Mouse (Mus musculus): ENCODE measurements at regions not wholly inside any gene's neighbourhood (a gene's known extent, or its start where the extent isn't known, plus 50 kb on each side); places are given as distances from the start of the nearest gene placed in this dataset.

DNA sequence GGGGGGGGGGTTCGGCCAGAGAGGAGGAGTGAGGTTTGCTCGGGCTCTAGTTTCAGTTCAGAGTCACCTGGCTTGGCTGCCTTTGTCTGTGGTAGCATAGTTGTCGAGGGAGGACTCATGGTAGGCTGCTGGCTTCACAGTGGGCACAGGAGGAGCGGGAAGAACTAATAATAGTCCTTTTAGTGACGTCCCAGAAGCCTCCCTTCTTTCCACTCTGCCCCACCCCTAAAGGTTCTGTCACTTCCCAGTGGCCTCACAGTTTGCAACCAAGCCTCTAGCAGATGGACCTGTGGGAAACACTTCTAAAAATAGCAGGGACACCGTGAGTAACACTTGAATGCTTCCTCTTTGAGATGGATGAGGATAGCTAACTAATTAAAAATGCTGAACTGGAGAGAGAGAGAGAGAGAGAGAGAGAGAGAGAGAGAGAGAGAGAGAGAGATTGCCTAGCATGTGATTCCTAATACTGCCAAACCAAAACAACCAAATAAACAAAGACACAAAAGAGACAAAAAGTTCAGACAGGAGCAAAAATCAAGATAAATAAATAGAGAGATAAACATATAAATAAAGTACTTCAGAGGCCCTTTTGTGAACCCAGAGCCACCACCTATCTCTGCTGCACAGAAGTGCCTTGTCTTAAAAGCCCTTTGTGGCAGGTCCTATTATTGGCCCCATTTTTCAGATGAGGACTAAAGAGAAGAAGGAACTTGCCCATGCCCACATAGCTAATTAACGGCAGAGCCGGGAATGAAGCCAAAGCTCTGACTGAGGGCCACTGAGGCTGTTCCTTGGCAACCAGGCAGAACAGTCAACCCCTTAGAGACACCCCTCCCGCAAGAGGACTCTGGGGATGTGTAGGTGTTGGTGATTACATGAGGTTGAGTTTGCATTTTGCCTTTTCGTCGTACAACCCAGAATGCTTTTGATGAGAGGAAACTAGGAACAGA is 54.0 kb upstream of the Serp2 start:
- H3K4me3 ChIP-seq (ENCODE audit: low read depth, low read length), result no peak overlapping the region
- no peaks in the 10 kb centered on the region for H3K36me3 ChIP-seq (ENCODE audit: insufficient read depth)
- no peak overlapping the region for H3K9ac ChIP-seq
- WGBS, result 33% methylated on average over 11 of the region's 11 CpGs
- DNase-seq, result no peak
- H3K4me1 ChIP-seq (ENCODE audit: insufficient read depth), result peaks cover 4% of the 10 kb centered on the region; the same call in 1 of the 2 replicates
- no peak for TF ChIP-seq CTCF (IDR thresholded peaks at IDR 0.05; ENCODE audit: low read depth)
- ATAC-seq (ENCODE audit: insufficient read depth), result 0 out of 2 replicates have a peak, but pooled peaks have one; percentile 47
- no peaks in the 10 kb centered on the region for H3K9me3 ChIP-seq (ENCODE audit: low read depth, low read length)
- no peaks in the 10 kb centered on the region for H3K27me3 ChIP-seq (ENCODE audit: insufficient read depth, low read length)
- 0 out of 2 replicates have a peak overlapping the region, but pooled peaks have one; percentile 10 for H3K27ac ChIP-seq (ENCODE audit: low read depth)
- H3K4me2 ChIP-seq, result no peak overlapping the region

Data from lung, embryonic 14.5 days (tissue).